Mouse (Mus musculus) embryonic fibroblast, embryonic 13.5 days (primary cell): Measurements from ENCODE around the gene Prok2.

Source experiments
- CTCF ChIP-seq: IDR thresholded peaks from 2 replicates; pipeline ENCODE4 v1.5.1; 2011; ENCODE audit warnings: mild to moderate bottlenecking, control low read depth, low read length, moderate library complexity, borderline replicate concordance; ENCODE audit not compliant: insufficient read depth
- POLR2A ChIP-seq: IDR thresholded peaks from 2 replicates; pipeline ENCODE4 v1.6.1; 2011; ENCODE audit warnings: low read depth, mild to moderate bottlenecking, control low read depth, low read length, moderate library complexity

- no peak for TF ChIP-seq CTCF
- TF ChIP-seq POLR2A: no peak
These were observed 548 bp upstream of the Prok2 start for GRCm38 (mm10) chr6:99726576-99727303.
